Mouse (Mus musculus) right cerebral cortex, postnatal 36 days (tissue): ENCODE results near the gene Zscan21.

Experiments
- DNase-seq, 2 experiments: peaks; one replicate each; pipeline ENCODE4 v3.0.0; 2022; ENCODE audit warnings: low spot score in 2 of 2, mixed read lengths in 1 of 2

Gene Zscan21

DNA sequence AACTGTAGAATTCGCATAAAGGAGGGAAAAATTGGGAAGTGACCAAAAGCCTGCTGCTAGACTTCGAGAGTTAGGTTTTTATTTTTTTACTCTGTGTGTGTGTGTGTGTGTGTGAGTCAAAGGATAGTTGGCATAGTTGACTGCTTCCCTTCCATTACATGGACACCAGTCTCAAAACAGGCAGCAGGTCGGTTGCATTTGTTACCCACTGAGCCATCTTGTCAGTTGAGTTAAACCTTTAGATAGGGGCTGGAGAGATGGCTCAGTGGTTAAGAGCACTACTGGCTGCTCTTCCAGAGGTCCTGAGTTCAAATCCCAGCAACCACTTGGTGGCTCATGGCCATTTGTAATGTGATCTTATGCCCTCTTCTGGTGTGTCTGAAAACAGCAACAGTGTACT, 1.3 kb downstream of the Zscan21 start:
- DNase-seq, result no peak

DNA sequence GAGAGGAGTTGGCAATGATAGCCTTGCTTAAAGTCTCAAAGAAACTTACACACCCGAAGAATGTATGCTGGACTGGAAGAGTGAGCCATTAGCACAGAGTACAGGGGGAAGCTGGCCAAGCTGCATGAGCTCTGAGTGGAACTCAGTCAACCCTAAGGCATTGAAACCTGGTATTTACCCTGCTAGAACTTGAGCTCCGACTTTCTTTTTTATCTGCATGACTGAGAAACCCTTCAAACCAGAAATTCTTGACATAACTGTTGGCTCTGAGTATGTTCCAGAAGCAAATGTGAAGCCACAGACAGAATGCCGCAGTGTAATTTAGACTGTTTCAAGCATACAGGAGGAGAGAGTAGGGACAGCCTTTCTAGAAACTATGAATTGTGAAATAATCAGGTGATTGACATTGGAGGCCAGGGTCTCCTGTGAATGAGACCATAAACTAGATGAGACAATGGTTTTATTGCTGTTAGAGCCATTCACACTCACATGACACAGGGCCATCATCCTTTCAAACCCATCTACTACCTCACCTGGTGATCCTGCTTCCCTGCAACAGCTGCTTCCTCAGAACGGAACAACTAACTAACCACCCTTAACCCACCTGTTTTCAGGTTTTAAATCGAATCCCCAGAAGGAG, 15.8 kb downstream of the Zscan21 start:
- DNase-seq, result no peak

DNA sequence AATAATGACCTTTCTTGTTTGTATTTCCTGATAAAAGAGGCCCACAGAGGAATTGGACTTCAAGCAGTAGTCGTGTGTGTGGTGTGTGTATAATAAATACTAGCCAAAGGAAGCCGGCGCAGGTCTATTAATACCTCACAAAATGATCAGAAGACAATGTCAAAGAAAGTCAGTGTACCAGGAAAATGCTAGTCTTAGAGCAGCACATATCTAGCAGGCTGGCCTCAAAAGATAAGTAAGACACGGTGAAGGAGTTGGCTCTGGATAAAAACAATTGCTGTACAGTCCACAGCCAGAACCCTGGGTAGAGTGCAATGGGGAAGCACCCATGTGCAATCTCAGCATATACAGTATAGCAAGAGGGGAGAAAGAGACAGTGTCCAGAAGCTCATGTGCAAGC, 20.6 kb downstream of the Zscan21 start:
- no peak for DNase-seq

DNA sequence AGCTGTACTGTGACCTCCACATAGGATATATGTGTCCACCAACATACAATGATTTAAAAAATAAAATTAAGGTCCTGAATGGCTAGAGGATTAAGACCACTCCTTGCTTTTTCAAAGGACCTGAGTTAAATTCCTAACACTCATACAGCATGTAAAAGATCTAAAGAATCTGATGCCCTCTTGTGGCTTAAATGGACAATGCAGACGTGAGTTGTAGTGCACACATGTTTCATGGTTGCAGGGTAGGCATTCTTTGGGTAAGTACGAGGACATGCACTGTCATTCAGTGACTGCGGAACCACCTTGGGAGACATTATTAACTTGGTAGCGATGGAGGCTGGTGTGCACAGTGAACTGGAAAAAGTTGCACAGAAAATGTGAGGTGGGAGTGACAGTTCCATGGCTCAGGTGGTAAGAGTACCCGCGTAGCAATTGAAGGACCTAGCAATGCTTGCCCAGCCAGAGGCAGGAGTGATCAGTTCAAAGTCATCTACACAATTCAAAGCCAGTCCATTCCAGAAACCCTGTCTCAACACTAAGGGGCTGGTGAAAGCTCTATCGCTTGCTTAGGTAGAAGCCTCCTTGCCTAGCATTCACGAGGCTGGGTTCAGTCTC, 21.3 kb downstream of the Zscan21 start:
- no peak for DNase-seq

DNA sequence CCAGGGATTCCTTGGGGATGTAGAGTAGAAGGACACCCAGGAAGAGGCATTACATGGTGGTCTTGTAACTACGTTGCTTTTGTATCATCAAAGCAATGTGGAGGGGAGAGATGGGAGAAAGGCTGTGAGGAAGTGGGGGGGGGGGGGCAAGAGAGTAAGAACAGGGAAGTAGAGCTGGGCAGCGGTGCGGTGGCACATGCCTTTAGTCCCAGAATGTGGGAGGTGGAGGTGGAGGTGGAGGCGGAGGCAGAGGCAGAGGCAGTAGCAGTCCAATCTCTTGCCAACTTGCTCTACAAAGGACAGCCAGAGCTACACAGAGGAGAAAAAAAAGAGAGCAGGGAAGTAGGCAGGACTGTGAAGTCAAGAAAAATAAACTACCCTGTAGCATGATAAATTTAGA, 21.9 kb downstream of the Zscan21 start:
- no peak for DNase-seq

DNA sequence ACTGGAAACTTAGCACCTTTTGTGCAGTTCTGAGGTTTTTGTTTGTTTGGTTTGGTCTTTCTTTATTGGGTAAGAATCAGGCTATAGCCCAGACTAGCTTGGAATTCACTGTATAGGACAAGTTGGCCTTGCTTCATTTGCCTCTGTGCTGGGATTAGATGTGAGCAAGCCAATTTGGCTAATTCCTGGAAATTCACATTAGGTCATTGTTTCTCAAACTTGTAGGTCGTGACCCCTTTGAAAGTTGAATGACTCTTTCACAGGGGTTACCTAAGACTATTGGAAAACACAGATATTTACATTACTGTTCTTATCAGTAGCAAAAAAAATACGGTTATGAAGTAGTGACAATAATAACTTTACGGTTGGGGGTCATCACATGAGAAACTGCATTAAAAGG, 37.7 kb downstream of the Zscan21 start:
- DNase-seq, result no peak

DNA sequence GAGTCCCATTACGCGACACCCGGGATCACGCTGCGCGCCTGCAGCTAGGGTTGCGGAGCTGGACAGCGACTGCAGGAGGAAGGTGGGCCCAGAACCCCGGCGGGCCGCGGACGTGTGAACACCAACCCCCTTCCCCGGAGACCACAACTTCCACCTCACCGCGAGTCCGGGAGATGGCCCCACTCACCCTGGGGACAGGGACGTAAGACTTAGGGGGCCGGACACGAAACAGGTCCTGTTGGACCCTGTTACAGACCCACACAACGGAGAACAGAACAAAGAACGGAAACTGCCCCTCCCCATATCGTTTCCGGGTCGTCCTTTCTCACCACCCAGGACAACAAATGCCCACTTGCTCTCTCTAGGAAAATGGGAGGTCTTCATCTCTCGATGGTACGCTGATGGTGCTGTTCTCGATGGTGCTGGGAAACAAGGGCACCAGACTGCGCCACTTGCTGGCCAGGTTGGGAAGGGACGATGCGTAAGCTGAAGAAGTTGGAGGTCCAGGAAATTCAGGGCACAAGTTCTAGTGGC, 38.8 kb downstream of the Zscan21 start, which contains the start of gene Zfp113:
TSS of gene Zfp113 (minus strand) at position 302 of the 534 bp plus-strand sequence.
- DNase-seq, result peak; percentile 89 to 92

DNA sequence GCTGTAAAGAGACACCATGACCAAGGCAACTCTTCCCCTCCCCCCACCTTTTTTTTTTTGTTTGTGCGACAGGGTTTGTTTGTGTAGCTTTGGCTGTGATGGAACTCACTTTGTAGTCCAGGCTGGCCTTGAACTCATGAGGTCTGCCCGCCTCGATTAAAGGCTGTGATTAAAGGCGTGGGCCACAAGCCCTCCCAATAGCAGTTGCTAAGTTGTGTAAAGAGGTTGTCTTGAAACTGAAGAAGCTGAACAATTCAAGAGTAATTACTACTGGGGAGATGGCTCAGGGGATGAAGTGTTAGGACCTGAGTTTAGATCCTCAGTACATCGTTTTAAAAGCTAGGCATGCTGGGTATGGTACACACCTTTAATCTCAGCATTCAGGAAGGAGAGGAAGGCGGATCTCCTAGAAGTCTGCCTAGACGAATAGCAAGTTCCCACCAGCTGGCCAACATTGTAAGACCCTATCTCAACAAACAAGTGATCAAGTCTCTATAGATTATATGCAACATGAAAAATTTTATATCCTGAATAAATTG, 43.6 kb downstream of the Zscan21 start:
- DNase-seq, result no peak

DNA sequence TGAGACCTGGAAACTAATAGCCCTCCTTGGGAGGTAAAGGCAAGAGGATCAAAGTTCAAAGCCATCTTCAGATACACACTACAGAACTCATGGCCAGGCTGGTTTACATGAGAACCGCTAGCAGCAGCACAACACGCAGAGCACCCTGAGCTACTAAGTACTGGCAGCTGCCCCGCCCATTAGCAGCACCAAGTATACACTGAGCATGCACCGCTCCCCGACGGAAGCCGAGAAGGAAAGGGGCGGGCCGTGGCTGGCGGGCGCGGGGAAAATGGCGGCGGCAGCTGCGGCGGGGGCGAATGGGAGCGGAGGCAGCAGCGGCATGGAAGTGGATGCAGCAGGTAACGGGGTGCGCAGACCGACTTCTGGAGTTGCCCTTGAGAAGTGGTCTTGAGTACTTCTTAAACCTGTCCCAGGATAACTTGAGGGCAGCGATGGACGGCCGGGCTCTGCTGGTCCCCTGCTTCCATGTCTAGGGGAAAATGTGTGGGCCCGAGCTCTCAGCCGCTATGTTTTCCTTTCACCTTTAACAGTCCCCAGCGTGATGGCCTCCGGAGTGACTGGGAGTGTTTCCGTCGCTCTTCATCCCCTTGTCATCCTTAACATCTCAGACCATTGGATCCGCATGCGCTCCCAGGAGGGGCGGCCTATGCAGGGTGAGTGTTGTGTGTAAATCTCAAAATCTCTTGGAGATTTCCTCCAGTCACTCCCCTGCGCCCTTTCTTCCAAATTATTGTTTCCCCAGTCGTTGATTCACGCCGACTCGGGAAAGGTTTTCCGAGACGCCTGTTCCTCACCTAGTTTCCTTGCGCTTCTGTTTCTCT, 44.4 kb downstream of the Zscan21 start, which contains the start of gene Cops6:
TSS of gene Cops6 (plus strand) at position 230 of the 824 bp plus-strand sequence.
- peak; percentile 91 to 92 for DNase-seq

DNA sequence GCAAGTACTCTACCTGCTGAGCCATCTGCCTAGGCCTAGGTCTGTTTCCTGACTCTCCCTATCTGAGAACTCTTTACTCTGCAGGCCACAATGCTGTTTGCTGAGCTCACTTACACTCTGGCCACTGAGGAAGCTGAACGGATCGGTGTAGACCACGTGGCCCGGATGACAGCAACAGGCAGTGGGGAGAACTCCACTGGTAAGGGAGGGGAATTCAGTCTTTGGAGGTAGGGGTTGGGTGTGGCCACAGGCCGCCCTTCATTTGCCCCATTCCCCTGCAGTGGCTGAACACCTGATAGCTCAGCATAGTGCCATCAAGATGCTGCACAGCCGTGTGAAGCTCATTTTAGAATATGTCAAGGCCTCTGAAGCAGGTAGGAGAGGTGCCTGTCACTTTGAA, 46.3 kb downstream of the Zscan21 start:
- DNase-seq, result no peak

DNA sequence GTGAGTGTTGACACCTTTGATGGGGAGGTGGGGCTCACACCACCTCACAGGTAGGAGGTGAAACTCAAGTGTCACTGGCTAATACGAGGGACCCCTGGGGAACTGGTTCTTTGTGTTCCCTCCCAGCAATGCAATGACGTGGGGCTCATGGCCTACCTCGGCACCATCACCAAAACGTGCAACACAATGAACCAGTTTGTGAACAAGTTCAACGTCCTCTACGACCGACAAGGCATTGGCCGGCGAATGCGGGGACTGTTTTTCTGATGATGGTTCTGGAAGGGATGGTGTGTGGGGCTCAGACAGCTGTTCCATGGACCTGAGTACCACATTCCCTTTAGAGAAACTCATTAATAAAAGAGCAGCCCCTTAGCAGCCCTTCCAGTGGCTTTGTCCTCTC, 46.9 kb downstream of the Zscan21 start:
- DNase-seq, result no peak

DNA sequence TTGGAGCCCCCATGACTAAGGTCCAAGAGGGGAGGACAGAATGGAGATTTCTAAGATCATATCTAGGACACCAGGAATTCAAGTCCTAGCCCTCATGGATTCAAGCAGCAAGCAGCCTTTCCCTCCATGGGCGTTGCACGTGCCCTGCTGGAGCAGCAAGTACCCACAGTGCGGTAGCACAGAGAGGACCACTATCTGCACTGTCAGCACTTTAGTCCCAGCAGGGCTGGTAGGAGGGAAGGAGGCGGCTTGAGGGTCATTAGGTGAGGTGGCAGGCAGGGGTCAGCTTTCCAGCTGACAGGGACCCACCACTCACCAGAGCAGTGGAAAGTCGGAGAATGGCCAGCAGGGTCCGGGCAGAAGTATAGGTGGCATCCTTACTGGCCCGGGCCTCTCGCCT, 48.9 kb downstream of the Zscan21 start:
- no peak for DNase-seq

DNA sequence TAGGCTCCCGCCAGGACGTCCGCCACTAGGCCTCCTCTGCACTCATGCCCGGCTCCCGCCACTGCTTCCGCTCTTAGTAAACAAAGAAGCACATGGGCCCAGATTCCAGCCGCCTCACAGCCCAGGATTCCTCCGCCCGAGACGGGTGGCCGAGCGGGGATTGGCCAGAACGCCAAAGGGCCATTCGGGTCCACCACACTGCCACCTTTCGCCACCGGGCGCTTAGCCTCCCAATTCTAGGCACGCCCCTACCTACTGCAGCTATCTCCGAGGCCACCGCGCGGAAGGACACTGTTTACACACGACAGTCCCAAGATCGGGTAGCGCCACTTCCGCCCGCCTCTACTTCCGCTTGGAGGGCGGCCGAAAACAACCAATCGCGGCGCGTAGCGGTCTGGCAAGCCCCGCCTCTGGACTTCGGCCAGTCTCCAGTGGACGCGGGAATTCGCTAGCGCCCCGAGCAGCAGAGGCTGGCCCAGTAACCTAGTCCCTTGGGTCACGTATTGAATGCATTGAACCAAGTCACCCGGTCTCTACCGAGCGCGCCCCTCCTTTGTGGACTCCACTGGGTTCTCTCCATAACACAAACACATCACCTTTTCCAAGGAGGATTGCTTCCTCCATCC, 54.3 kb downstream of the Zscan21 start:
- DNase-seq, result peak; percentile 91 to 92

DNA sequence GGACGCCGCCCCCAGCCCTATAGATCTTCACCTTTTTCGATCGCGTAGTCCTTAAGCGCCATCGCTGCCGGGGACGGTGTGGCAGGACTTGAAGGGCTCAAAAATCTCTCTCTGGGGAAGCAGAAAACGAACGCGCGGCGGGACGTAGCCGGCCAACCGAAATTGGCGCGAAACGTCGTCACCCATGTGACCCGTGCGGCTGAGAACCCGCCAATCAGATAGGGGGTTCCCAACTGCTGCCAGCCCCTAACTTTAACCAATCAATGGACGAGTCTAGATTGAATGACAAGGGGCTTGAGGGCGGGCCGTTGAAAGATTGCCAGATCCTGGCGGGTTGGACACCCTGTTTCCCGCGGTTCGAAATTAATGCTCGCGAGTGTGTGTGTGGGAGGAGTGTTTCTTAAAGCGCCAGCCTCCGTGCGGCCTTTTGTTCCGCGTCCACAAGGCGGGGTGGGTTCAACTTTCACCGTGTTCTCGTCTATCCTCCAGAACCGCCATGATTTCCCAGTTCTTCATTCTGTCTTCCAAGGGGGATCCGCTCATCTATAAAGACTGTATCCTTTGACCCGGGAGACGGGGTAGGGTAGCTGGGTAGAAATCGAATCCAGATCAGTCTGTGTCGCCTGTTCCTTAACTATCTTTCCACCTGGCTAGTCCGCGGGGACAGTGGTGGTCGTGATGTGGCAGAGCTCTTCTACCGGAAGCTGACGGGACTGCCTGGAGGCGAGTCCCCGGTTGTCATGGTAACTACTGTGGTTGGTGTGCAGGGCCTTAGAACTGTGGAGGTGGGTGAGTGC, 55.2 kb downstream of the Zscan21 start, which contains the start of the genes Ap4m1 and Mcm7:
TSS of gene Ap4m1 (plus strand) at position 308 of the 797 bp plus-strand sequence.
TSS of gene Mcm7 (minus strand) at position 728 of the 797 bp plus-strand sequence.
- DNase-seq, result peak; percentile 94 to 97

DNA sequence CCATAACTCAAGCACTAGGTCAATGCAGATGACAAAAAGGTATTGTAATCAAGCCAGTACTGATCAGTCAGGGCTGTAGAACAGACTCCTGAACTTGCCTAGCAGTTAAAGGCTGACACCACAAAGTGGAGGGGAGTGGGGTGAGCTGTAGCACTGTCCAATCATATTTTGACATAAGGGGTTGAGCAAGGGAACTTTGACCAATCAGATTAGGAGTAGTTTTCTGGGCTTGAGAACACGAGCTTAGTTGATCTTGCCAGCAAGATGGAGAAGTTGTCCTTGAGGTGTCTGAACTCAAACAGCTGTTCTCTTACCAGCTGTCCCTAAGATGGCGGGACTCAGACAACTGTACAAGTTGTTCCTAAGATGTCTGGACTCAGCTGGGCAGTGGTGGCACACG, 56.5 kb downstream of the Zscan21 start:
- DNase-seq, result no peak
